Mouse (Mus musculus) neural tube, embryonic 11.5 days (tissue): Measurements from ENCODE around the gene Scamp3. TPM values are rescaled to one million over a fixed set of nuclear protein-coding genes. Genes with fewer than 3 reads are reported as not detected.

Source experiments
- ATAC-seq: fragments of 200-750 bp; cut with Nextera tagmentation; 2 replicates; pipeline ENCODE4 v1.8.0; 2017; ENCODE audit warnings: moderate number of reproducible peaks, mild to moderate bottlenecking, moderate TSS enrichment, moderate library complexity; ENCODE audit not compliant: insufficient read depth, low FRiP score, low TSS enrichment
- DNase-seq: peaks from one replicate; pipeline ENCODE4 v3.0.0-alpha.2; 2015; ENCODE audit warnings: low spot score
- H3K27ac ChIP-seq: fragments of 300-500 bp; sonication (generic); 2 replicates; pipeline ENCODE4 v1.5.1; 2014; ENCODE audit warnings: low read depth, mild to moderate bottlenecking, low read length
- H3K27me3 ChIP-seq: fragments of 300-500 bp; sonication (generic); 2 replicates; pipeline ENCODE4 v1.6.1; 2014; ENCODE audit warnings: mild to moderate bottlenecking, low read length, mixed read lengths; ENCODE audit not compliant: control insufficient read depth, insufficient read depth
- H3K36me3 ChIP-seq: fragments of 300-500 bp; sonication (generic); 2 replicates; pipeline ENCODE4 v1.6.1; 2014; ENCODE audit warnings: mild to moderate bottlenecking, low read length, moderate library complexity, mixed read lengths; ENCODE audit not compliant: control insufficient read depth, insufficient read depth
- H3K4me1 ChIP-seq: fragments of 300-500 bp; sonication (generic); 2 replicates; pipeline ENCODE4 v1.6.1; 2014; ENCODE audit warnings: low read length, mixed read lengths; ENCODE audit not compliant: control insufficient read depth, insufficient read depth
- H3K4me2 ChIP-seq: fragments of 300-500 bp; sonication (generic); 2 replicates; pipeline ENCODE4 v1.6.1; 2014; ENCODE audit warnings: low read depth, mild to moderate bottlenecking, moderate library complexity
- H3K4me3 ChIP-seq: fragments of 300-500 bp; sonication (generic); 2 replicates; pipeline ENCODE4 v1.5.1; 2014; ENCODE audit warnings: low read depth, low read length
- H3K9ac ChIP-seq: fragments of 300-500 bp; sonication (generic); 2 replicates; pipeline ENCODE4 v1.6.1; 2014; ENCODE audit warnings: mild to moderate bottlenecking, low read length
- H3K9me3 ChIP-seq: fragments of 300-500 bp; sonication (generic); 2 replicates; pipeline ENCODE4 v1.6.1; 2016; ENCODE audit warnings: low read length; ENCODE audit not compliant: control insufficient read depth
- WGBS: fragments of 180-500 bp; shearing (Covaris S2); extraction: QIAGEN DNeasy Blood & Tissue Kit; methylation state at CpG from one replicate; pipeline ENCODE4 v1.1.7; 2014; 5-methylcytosine and 5-hydroxymethylcytosine counted together
- polyA plus RNA-seq: library from polyadenylated mRNA; unstranded; fragments of >200 nt; fragmentation: Nextera tagmentation; extraction: Ambion mirVana; gene quantifications from 2 replicates; pipeline ENCODE4 v1.2.1, GENCODE M21; 2014

Gene Scamp3
- polyA plus RNA-seq, 1 experiment from 2014 or later = 92.8 TPM

DNA sequence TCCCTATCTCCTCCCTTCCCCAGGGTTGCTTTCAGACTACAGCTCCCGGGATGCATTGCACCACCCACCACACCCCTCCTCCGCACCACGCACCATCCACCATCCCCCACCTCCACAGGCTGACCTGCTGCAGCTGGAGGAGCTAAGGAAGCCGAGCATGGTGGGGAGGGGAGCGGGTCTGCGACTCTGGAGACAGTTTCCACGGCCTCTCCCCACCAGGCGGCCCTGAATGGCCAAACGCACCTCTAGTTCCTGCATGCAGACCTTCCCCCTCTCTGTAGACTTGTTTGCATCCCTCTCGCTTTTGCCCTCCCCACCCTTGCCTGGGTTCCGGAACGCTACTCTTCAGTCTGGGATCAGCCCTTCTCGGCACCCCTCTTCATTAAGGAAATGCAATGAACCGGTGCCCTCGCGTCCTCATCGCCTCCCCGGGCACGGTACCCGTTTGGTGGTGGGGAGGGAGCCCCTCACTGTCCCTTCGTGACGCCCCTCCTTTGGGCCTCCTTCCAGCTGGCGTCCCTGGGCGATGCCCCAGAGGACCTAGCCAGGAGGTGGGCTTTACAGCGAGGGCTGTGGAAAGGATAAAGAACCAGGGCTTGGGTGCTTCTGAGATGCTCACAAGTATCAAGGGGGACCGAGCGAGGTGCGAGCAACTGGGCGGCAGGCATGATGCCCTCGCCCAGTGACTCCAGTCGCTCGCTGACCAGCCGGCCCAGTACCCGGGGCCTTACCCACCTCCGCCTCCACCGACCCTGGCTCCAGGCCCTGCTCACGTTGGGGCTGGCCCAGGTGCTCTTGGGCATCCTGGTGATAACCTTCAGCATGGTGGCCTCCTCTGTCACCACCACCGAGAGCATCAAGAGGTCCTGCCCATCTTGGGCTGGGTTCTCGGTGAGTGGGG, 6.0 kb downstream of the Scamp3 start, which contains the start of gene Fam189b:
Fam189b (plus strand) TSS at position 86 of the 901 bp plus-strand sequence.
- Histone ChIP-seq H3K9me3 (no peaks in the 10 kb centered on the region), H3K27ac (peak within 1 kb of the TSS; percentile 75), H3K4me3 (peak within 1 kb of the TSS; percentile 59), H3K36me3 (peaks cover 14% of the 10 kb centered on the region), H3K4me2 (peak within 1 kb of the TSS; percentile 96), H3K4me1 (peaks cover 20% of the 10 kb centered on the region), H3K9ac (peak within 1 kb of the TSS; percentile 85), H3K27me3 (no peaks in the 10 kb centered on the region)
- peak; percentile 90 for DNase-seq
- 5% methylated on average over 39 of the region's 39 CpGs for WGBS
- ATAC-seq = peak; percentile 88

DNA sequence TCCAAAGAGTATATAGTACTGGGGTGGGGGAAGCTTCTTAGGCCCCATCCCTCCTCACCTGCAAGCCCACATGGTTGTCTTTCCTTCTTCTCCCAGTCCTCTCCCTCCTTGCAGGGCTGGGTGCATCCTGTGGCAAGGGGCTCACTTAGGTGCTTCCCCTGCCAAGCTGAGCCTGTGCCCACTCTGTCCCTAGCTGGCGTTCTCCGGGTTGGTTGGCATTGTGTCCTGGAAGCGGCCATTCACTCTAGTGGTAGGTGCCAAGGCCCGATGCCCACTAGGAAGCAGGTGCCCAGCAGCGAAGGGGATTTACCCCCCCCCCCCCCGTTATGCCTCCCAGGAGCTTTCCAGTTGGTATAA, 6.7 kb downstream of the Scamp3 start:
- Histone ChIP-seq H3K9ac (peak overlapping the region; percentile 85), H3K4me2 (peak overlapping the region; percentile 96), H3K27me3 (no peaks in the 10 kb centered on the region), H3K4me3 (peak overlapping the region; percentile 59), H3K27ac (peak overlapping the region; percentile 75; the same call in 1 of the 2 replicates), H3K4me1 (peaks cover 16% of the 10 kb centered on the region; the same call in 1 of the 2 replicates), H3K9me3 (no peaks in the 10 kb centered on the region), H3K36me3 (peaks cover 14% of the 10 kb centered on the region)
- 77% methylated on average over 6 of the region's 6 CpGs for WGBS
- DNase-seq (no peak), ATAC-seq (no peak)

DNA sequence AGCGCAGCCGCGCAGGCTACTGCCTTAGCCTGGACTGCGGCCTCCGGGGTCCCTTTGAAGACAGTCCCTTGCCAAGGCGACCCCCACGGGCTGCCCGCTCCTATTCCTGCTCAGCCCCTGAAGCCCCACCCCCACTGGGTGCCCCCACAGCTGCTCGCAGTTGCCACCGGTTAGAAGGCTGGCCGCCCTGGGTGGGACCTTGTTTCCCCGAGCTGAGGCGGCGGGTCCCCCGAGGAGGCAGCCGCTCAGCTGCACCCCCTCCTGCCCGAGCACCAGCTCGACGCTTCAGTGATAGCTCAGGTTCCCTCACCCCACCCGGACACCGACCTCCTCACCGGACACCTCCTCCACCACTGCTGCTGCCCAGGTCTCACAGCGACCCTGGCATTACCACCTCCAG, 9.9 kb downstream of the Scamp3 start:
- peaks cover 16% of the 10 kb centered on the region; the same call in 1 of the 2 replicates for H3K4me1 ChIP-seq
- 42% methylated on average over 23 of the region's 23 CpGs for WGBS

DNA sequence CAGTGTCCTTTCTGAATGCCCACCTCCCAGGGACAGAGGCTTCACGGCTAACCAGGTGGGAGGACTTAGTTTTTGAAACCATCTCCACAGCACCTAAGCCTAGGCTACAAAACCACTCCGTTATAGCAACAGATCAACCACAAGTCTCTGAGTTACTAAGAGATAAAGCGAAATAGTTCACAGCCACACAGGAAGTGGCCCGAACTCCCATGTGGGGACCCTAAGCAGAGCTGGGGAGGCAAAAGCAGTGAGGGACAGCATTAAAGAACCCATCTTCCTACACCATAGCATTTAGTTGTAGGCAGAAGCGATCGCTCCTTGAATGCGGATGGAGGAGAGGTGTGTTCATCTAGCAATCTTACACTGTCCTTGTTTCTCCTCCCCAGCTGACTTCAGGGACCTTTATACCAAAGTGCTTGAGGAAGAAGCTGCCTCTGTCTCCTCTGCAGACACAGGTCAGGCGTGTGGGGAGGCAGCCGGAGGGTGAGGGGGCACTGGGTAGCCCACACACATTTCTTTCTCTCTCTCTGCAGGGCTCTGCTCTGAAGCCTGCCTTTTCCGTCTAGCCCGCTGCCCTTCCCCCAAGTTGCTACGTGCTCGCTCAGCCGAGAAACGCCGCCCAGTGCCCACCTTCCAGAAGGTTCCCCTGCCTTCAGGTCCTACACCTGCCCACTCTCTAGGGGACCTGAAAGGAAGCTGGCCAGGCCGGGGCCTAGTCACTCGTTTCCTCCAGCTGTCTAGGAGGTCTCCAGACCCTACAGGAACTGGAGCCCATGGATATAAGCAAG, 10.6 kb downstream of the Scamp3 start:
- H3K4me2 ChIP-seq = no peak overlapping the region
- H3K9ac ChIP-seq = no peak overlapping the region
- DNase-seq (no peak), ATAC-seq (no peak)
- no peak overlapping the region for H3K4me3 ChIP-seq
- no peak overlapping the region for H3K27ac ChIP-seq
- H3K9me3 ChIP-seq = no peaks in the 10 kb centered on the region
- WGBS = 80% methylated on average over 18 of the region's 18 CpGs
- no peaks in the 10 kb centered on the region for H3K27me3 ChIP-seq
- peaks cover 2% of the 10 kb centered on the region; the same call in 1 of the 2 replicates for H3K36me3 ChIP-seq
- peaks cover 16% of the 10 kb centered on the region; the same call in 1 of the 2 replicates for H3K4me1 ChIP-seq

More for the DNA sequence above, 9.9 kb downstream of the Scamp3 start:
- no peak overlapping the region for H3K27ac ChIP-seq
- H3K4me2 ChIP-seq = no peak overlapping the region
- H3K9me3 ChIP-seq = no peaks in the 10 kb centered on the region
- H3K27me3 ChIP-seq = no peaks in the 10 kb centered on the region
- peaks cover 2% of the 10 kb centered on the region; the same call in 1 of the 2 replicates for H3K36me3 ChIP-seq
- no peak for DNase-seq
- 0 out of 2 replicates have a peak overlapping the region, but pooled peaks have one; percentile 1 for H3K4me3 ChIP-seq
- ATAC-seq = no peak
- H3K9ac ChIP-seq = no peak overlapping the region

DNA sequence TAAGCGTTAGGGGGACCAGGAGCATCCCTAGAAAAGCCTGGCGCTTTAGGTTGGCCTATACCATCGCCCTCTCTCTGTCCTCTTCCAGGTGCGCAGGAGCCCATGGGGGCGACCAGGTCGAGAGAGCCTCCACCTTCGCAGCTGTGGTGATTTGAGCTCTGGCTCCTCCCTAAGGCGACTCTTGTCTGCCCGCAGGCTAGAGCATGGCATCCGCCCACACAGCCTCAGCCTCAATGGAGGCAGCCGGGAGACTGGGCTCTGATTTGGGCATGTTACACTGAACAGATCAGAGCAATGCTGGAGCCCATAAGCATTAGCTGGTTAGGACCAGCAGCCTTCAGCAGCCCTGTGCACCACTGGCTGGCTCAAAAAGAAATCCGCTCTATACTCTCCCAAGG, 11.2 kb downstream of the Scamp3 start:
- DNase-seq (no peak), ATAC-seq (no peak)
- Histone ChIP-seq H3K27ac (no peak overlapping the region), H3K4me1 (peaks cover 13% of the 10 kb centered on the region; the same call in 1 of the 2 replicates), H3K4me2 (no peak overlapping the region), H3K9me3 (no peaks in the 10 kb centered on the region), H3K4me3 (no peak overlapping the region), H3K27me3 (no peaks in the 10 kb centered on the region), H3K36me3 (peaks cover 2% of the 10 kb centered on the region; the same call in 1 of the 2 replicates), H3K9ac (no peak overlapping the region)
- WGBS = 74% methylated on average over 12 of the region's 12 CpGs

DNA sequence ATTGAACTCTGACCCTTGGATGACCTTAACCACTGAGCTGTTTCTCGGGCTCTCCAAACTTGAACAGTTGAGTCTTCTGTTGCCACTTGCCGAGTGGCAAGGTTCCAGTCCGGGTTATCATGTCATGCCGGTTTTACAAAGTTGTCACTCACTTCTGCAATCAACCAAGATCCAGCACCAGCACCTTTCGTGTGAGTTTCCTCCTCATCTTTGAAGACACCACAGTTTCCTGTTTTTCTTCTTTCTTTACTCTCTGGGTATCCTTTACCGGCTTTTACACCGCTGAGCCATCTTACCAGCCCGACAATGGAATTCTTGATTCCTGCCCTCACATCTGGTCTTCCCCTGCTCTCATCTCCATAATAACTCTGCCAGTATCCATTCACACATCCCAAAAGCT, 13.2 kb downstream of the Scamp3 start:
- no peaks in the 10 kb centered on the region for H3K9me3 ChIP-seq
- H3K36me3 ChIP-seq = peaks cover 2% of the 10 kb centered on the region; the same call in 1 of the 2 replicates
- no peak overlapping the region for H3K9ac ChIP-seq
- ATAC-seq (no peak), DNase-seq (no peak)
- no peak overlapping the region for H3K4me2 ChIP-seq
- no peak overlapping the region for H3K4me3 ChIP-seq
- H3K27ac ChIP-seq = no peak overlapping the region
- no peaks in the 10 kb centered on the region for H3K4me1 ChIP-seq
- 80% methylated on average over 8 of the region's 8 CpGs for WGBS
- no peaks in the 10 kb centered on the region for H3K27me3 ChIP-seq

DNA sequence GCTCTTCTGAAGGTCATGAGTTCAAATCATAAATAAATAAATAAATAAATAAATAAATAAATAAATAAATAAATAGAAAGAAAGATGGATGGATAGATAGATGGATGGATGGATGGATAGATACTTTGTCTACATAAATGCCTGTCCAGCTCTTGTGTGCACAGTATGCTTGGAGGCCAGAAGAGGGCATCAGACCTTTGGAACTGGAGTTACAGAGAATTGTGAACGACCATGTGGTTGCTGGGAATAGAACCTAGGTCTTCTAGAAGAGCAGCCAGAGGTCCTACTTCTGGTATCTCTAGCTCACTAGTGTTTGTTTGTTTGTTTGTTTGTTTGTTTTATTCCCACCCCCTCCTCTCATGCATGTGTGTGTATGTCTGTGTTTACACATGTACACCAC, 16.1 kb downstream of the Scamp3 start:
- Histone ChIP-seq H3K4me3 (no peak overlapping the region), H3K27ac (no peak overlapping the region), H3K9me3 (no peaks in the 10 kb centered on the region), H3K9ac (no peak overlapping the region), H3K27me3 (no peaks in the 10 kb centered on the region), H3K36me3 (no peaks in the 10 kb centered on the region), H3K4me1 (peaks cover 5% of the 10 kb centered on the region; the same call in 1 of the 2 replicates), H3K4me2 (no peak overlapping the region)
- DNase-seq (no peak), ATAC-seq (no peak)
- 75% methylated on average over 1 of the region's 1 CpGs for WGBS

DNA sequence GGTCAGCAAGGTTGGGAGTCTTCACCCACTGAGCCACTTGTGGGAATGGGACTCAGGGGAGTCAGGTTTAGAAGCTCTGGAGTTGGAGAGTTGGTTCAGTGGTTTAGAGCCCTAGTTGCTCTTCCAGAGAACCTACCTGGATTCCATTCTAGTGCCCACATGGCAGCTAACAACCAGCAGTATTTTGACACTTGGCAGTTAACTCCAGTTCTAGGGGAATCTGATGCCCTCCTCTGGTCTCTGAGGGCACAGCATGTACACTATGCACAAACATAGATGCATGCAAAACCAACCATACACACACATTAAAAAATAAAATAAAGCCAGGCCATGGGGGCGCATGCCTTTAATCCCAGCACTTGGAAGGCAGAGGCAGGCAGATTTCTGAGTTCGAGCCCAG, 16.6 kb downstream of the Scamp3 start:
- H3K4me3 ChIP-seq = no peak overlapping the region
- no peaks in the 10 kb centered on the region for H3K9me3 ChIP-seq
- no peak overlapping the region for H3K4me2 ChIP-seq
- no peak overlapping the region for H3K27ac ChIP-seq
- no peaks in the 10 kb centered on the region for H3K27me3 ChIP-seq
- peaks cover 5% of the 10 kb centered on the region; the same call in 1 of the 2 replicates for H3K4me1 ChIP-seq
- DNase-seq (no peak), ATAC-seq (no peak)
- WGBS = 87% methylated on average over 2 of the region's 2 CpGs
- no peak overlapping the region for H3K9ac ChIP-seq
- no peaks in the 10 kb centered on the region for H3K36me3 ChIP-seq
